Mouse (Mus musculus): ENCODE measurements around the gene Lmnb2. TPM values are rescaled to one million over a fixed set of nuclear protein-coding genes. Genes with fewer than 3 reads are reported as not detected.

The Lmnb2 gene
- total RNA-seq, 4 experiments from 2014 or later = 3.5 to 6.3 (median 4.8) TPM

DNA sequence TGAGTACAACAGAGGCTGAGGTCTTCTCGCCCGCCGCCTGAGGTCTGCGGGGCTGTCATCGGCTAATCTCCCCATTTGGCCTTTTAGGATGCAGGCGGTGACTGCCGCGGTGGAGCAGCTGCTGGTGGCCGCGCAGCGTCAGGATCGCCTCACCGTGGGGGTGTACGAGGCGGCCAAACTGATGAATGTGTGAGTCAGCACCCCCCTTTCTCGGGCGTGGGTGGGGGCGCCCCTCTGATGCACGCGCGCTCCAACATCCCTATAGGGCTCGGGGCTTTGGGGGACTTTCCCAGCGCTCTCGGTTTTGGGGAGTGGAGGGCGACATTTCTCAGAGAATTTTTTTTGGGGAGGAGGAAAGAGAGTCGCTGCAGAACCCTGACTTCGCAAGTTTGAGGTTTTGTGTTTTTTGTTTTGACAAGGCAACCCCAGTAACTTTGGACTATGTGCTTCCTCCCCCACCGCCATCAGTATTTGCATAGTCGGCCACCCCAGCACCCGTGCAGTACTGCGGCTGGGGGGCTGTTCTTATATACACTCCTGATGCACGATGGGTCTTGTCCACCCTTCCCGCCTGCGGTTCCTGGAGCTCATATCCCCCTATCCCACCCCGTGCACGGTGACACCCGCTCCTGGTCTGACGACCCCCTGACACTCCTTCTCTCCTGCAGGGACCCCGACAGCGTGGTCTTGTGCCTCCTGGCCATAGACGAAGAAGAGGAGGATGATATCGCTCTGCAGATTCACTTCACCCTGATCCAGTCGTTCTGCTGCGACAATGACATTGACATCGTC lies 12.5 kb upstream of the Lmnb2 start:
- no peak for DNase-seq (ENCODE audit: low spot score)

DNA sequence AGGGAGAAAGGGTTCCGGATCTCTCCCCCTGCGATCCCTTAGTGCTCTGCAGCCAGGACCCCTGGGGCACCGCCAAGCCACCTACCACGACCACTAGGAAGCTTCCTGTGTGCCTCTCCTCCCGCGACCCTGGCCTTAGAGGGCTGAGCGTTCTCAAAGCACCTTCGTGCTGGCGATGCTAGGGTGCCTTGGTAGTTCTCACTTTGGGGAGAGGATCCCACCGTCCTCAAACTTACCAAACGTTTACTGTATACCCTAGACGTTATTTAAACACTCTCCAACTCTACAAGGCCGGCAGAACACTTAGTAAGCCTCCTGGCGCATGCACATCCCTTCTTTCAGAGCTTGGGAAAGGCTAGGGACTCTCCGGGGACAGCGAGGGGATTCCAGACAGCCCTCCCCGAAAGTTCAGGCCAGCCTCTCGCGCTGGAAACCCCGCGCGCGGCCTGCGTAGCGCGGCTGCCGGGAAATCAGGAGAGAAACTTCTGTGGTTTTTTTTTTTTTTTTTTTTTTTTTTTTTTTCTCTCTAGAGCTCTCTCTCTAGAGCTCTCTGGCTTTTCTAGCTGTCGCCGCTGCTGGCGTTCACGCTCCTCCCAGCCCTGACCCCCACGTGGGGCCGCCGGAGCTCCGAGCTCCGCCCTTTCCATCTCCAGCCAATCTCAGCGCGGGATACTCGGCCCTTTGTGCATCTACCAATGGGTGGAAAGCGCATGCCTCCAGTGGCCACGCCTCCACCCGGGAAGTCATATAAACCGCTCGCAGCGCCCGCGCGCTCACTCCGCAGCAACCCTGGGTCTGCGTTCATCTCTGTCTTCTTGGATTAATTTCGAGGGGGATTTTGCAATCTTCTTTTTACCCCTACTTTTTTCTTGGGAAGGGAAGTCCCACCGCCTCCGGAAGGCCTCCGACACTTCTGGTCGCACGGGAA lies 11.5 kb upstream of the Lmnb2 start, which contains the start of gene Gadd45b:
Gene Gadd45b (plus strand): TSS at position 775 of the 928 bp plus-strand sequence.
- peak; percentile 98 for DNase-seq (ENCODE audit: low spot score)

DNA sequence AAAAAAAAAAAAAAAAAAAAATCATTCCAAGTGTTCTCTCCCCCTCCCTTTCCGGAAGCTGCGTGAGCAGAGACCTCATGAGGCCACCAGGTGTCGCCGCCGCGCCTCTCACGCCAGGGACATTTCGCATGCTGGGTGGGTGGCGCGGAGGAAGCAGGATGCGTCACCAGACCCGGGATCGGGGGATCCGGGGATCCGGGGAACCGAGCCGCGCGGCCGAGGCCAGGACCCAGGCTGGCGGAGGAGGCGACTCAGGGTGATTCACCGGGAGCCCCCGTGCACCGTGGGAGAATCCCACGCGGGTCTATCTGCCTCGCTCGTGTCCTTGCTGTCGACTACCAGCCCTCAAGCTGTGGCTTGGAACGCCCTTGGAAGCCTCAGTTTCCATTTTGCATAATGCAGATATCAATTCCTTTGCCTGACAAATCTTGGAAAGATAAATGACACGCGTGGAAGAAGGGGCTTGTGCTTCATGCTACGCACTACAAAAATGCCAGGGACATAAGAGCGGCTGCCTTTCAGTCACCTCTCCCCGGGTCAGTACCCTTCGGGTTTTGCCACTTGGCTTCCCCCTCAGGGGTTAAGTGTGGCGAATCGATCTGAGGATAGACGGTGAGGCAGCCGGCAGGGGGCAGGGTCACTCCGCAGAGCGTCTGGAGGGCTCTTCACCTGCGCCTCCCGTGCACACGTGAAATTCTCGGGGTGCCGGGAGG lies 10.7 kb upstream of the Lmnb2 start:
- DNase-seq (ENCODE audit: low spot score) = peak; percentile 89

DNA sequence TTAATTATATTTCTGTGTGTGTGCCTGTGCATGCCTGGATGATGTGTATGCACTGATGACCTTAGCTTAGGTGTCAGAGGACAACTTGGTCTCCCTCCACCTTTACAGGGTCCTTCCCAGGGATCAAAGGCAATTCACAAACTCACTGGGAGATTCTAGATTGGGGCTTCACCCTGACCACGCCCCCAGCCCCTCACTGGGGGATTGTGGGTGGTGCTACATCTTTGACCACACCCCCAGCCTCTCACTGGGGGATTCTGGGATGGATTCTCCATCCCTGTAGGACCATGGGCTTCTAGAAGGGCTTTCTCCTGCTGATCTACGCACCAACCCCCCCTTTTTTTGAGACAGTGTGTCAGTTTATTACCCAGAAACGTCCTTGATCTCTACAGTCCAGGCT lies 7.4 kb upstream of the Lmnb2 start:
- DNase-seq (ENCODE audit: low spot score) = no peak

DNA sequence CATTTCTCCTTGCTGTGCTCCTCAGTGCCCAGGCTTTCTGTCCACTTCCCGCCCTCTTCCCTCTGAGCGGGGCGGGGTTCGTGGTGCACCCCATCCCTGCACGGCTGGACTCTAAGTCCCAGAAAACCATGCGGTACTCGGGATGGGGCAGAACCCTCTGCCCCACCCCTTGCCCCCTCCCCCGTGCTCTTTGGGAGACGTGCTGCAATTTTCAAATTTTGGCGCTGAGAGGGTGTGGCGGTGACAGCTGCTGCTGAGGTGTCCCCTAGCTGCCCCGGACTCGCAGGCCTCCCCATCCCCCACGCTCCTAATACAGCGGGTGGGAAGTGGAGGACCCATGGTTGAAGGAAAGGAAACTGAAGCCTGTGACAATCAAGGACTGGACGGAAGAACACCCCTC lies 3.9 kb upstream of the Lmnb2 start:
- DNase-seq (ENCODE audit: low spot score) = no peak

DNA sequence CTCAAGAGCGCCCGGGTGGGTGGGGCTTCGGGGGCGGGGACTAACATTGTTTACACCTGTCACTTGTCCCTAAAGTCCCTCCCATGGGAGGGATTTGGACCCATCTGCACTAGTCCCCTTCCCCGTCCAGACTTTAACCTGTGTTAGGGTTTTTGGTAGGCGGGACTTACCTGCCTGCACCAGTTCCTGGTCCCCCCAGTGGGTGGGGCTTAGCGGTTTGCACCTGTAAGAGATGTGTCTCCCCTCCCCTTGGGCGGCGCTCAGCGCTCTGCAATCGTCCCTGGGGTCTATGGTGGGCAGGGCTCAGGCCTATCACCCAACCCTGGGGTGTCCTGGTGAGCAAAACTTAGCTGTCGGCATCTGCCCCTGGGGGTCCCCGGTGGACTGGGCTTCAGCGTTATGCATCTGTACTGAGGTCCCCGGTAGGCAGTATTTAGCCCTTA lies 688 bp downstream of the Lmnb2 start:
- DNase-seq (ENCODE audit: low spot score) = no peak

DNA sequence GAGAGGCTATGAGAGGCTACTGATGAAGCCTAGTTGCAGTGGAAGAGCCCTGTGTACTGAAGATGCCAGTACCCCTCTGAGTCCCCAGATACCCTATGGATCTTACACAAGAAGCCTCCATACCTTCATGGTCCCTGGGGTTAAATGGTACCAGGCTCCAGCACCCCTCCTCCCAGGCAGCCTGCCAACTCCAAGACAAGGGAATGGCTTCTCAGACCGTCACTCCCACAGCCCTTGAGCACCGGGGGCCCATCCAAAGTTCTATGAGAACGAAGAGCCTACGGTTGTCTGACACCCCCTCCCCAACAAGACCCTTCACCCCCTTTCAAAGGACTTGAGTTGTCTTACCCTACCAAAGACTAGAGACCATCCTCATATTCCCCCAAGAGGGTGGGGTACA lies 2.3 kb downstream of the Lmnb2 start:
- no peak for DNase-seq (ENCODE audit: low spot score)

DNA sequence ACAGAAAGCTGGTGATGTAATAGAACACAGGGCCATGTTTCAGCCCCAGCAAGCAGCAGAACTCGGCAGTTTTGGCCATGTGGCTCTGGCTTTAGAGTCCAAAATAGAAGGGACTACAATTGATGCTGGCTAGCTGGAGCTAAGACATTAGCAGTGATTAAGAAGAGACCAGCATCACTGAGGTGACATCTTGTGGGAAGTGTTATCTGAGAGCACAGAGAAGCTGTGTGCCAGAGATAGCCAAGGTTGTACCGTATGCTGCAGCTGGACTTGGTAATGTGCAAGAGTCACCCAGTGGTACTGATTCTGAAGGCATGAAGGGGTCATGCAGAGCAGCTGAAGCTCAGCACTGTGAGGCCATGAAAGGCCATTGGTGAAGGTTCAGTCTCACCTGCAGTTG lies 2.8 kb downstream of the Lmnb2 start:
- no peak for DNase-seq (ENCODE audit: low spot score)

DNA sequence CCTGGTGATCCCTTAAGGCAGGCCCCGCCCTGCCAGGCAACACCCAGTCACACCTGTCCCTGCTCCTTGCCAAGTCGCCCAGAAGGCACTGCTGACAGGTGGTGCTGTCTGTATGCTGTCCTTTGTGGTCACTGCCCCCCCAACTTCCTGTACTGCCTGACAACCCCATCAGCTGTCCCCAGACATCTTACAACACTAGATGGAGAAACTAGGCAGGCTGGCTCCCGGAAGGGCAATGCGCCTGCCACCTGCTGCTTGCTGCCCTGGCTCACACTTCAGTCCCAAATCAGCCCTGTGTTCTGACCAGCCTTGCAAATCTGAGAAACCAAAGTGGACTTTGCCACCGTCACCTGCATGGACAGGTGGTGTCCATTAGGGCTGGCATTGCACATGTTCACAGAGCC lies 3.8 kb downstream of the Lmnb2 start:
- DNase-seq (ENCODE audit: low spot score) = no peak

DNA sequence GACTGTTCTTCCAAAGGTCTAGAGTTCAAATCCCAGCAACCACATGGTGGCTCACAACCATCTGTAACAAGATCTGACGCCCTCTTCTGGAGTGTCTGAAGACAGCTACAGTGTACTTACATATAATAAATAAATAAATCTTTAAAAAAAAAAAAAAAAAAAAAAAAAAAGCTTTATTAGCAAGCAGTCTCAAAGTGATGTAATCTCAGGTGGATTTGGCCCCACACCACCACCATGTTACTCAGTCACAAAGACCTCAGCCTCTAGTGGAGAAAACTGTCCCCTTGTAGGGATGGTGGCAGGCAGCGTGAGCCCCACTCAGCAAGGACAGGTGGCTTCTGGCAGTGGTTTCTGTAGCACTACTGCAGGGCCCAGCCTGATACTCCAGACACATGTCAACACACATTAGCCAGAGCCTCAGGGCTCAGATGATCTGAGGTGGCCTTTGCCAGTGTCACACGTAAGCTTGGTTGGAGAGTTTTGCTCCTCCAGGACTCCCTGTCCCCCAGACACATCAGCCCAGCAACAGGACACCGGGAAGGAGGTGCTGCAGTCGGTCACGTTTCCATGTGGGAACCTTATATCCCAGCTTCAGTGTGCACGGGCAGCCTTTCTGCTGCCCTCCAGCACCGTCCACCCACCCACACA lies 4.6 kb downstream of the Lmnb2 start:
- no peak for DNase-seq (ENCODE audit: low spot score)

DNA sequence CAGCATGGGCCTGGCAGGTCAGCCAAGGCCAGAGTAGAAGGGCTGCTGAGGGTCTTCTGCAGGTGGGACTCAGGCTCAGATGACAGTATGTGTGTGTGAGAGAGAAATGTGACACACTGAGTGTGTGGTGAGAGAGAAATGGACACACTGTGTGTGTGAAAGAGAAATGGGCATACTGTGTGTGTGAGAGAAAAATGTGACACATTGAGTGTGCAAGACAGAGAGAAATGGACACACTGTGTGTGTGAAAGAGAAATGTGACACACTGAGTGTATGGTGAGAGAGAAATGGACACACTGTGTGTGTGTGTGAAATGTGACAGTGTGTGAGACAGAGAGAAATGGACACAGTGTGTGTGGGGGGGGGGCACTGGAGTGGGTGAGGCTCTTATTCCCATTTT lies 6.2 kb downstream of the Lmnb2 start:
- no peak for DNase-seq (ENCODE audit: low spot score)

DNA sequence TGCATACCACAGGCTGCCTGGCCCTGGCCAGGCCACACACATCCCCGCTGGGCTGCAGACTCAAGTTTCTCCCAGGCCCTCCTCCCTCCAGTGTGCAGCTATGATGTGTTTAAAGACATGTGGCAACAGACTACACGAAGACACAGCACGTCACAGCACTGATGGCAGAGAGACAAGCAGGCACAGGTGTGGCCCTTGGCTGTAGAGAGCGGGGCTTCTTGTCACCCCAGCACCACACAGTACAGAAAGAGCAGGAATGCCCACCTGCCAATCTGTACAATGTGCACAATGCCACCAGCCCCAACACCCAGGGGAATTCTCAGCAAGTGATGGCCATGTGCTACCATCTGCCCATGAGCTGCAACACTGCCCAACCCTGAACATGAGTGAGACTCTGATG lies 6.7 kb downstream of the Lmnb2 start:
- no peak for DNase-seq (ENCODE audit: low spot score)

DNA sequence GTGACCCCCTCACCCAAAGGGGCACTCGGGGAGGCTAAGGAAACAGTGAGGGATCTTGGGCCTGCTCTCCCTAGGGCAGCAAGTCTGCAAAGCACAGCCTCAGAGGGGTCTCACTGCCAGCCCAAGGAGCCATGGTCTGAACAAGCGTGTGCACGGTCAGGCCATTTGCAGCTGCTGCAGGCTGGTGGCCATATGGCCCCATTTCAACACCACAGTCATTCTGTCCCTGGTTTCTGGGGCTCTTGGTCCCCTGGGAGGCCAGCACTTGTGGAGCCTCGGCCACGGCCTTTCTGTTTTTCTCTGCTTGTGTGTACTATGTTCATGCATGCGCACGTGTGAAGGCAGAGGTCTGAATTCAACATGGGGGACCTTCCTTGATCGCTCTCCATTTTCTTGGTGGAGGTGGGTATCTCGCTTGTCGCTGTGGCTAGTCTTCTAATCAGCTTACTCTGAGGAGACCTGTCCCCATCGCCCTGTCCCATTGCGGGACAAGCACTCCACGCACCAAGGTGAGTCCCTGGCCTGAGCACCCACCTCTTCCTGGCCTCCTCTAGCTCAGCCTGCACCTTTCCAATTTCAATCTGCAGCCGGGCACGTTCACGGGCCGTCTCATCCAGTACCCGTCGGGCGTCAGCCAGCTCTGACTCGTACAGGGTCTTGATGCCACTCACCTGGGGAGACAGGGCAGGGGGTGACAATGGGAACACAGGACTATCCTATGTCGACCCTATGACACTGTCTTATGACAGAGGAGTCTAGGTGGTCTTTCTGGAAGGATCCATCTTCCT lies 8.5 kb downstream of the Lmnb2 start:
- DNase-seq (ENCODE audit: low spot score) = no peak

DNA sequence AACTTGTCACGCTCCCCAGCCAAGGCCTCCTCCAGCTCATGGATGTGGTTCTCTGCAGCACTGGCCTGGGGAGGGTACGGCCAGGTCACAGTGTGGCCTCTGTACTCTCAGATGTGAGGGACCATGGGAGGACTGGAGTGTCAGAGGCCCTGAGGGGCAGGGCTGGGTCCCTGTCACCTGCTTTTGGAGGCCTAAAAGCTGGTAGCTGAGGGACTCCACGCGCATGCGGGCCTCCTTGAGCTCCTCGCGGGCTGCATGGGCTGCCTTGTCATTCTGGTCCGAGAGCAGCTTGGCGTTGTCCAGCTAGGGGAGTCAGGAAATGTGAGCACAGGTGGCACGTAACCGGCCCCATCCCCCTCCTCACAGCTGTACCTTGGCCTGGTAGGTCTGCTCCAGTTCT lies 13.3 kb downstream of the Lmnb2 start:
- no peak for DNase-seq (ENCODE audit: low spot score)

DNA sequence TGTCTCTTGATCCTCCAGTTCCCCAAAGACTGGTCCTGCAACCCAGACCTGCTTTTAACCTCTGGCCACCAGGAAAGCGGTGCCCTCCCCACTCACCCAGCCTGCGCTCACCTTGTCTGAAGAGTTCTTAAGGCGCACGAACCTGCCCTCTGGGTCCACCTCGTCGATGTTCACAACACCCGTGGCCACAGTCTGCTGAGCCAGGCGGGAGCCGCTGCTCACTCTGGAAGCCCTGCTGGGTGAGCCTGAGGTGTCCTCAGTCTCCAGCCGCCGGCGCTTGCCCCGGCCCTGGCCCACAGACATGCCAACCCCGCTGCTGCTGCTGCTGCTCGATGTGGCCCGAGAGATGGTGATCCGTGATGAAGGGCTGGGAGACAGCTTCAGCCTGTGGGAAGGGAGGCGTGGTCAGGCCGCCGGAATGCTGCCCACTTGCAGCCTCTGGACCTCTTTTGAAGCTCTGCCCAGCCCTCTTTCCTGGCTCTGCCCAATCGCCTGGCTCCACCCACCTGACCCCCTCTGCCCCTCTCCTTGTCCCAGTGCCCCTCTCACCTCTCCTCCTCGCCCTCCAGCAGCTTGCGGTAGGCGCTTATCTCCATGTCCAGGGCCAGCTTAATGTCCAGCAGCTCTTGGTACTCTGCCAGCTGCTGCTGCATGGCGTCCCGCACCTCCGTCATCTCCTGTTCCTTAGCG lies 13.9 kb downstream of the Lmnb2 start:
- no peak for DNase-seq (ENCODE audit: low spot score)

DNA sequence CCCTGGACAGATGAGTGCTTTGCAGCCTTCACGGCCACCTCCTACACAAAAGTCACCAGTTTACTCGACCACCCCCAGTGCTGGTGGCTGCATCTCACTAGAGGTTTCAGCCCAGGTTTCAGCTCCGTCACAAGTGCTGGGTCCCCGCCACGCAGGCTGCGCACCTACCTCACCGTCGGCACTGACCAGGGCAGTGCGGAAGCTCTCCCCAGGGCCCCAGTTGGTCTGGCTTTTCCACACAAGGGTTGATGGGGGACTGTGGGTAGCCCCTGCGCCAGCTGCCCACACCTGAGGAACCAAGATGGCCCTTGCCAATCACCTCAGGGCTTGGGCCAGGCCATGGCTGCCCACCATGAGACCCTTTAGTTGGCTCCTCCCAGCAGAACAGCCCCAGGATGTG lies 14.8 kb downstream of the Lmnb2 start:
- DNase-seq (ENCODE audit: low spot score) = no peak

DNA sequence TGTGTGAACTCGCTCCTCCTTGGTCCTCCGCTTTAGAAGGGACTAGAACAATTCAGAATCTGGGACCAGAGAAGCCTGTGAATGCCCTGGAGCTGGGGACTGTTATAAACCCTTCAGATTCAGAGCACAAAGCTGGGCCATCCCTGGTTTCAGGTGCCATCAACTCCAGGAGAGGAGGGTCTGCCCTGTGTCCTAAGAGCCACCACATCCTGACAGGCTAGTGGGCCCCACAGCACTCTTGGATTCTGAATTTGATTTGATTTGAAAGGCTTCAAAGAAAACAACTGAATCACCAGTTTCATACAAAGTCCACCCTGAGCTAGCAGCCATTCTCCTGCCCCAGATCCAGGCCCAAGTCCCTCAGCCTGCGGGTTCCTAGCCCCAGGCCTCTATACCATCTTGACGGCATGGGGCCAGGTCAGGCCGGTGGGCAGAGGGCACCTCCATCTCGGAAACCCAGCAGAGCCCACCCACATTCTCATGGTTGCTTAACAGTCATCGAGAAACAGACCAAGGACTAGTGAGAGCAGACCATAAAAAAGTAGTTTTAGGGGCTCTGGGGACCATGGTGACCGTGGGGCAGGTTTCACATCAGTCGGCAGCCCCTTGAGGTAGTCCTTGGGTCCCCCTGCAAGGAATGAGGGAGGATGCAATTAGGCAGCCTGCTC lies 15.6 kb downstream of the Lmnb2 start:
- DNase-seq (ENCODE audit: low spot score) = no peak

DNA sequence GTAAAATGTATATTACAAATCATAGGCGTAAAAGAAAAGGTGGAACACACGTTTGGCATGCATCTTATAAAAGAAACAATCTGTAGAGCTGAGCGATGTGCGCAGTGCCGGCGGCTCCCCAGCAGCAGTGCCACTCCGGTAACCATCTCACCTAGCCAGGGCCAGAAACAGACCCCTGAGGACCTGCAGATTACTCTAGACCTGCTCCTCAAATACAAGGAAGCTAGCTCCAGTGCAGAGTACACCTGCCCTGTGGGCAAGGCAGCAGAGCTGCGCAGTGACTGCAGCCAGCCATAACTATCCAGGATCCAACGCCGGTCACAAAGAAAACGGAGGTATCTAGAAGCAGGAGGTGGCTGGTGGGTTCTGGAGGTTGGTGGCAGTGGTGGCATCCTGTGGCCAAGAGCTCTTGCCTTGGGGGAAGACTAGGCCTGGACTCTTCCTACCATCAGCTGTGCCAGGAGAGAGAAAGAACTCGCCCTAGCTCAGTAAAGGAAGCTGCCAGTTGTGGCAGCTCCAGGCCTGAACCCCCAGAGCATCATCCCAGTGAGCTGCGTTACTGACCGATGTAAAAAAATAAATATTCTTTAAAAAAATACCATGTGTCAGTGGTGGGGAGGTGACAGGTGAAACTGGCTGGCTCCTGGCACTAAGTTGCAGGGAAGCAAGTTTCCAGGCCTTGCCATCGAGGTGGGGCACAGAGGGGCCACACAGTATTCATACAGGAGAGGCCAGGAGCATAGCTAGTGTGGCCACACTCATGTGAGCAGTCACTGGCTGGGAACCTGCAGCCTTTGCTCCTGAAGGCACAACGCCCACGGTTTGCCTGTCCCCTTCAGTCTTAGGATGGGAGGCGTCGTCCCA lies 16.4 kb downstream of the Lmnb2 start:
- DNase-seq (ENCODE audit: low spot score) = no peak
